Mouse (Mus musculus): Measurements from ENCODE around the gene C1qb. TPM values are rescaled to one million over a fixed set of nuclear protein-coding genes. Genes with fewer than 3 reads are reported as not detected.

C1qb gene
- 62.3 and 62.8 TPM in 2 replicates for polyA plus RNA-seq (2014; fragmentation: Nextera tagmentation; extraction: Ambion mirVana)

GRCm38 (mm10) chr4:136886101-136886500 lies at the start of gene C1qb:
Gene C1qb, minus strand, starts transcription at chr4:136886187.
- no peak within 1 kb of the TSS for H3K27ac ChIP-seq (ENCODE audit: low read depth)
- H3K4me2 ChIP-seq (ENCODE audit: low read length): no peak within 1 kb of the TSS
- H3K4me1 ChIP-seq (replicated peaks; ENCODE audit: control insufficient read depth, insufficient read depth, low read length): no peaks in the 10 kb centered on the region
- DNase-seq (ENCODE audit: low spot score) (no peak), ATAC-seq (replicated peaks; ENCODE audit: low FRiP score, low TSS enrichment, low read depth) (no peak)
- no peak within 1 kb of the TSS for H3K4me3 ChIP-seq (ENCODE audit: low read depth, low read length)
- H3K9ac ChIP-seq (ENCODE audit: low read length): no peak within 1 kb of the TSS
- H3K27me3 ChIP-seq (replicated peaks; ENCODE audit: control insufficient read depth, insufficient read depth, low read length): no peaks in the 10 kb centered on the region
- H3K36me3 ChIP-seq (ENCODE audit: control insufficient read depth, insufficient read depth, low read length): no peaks in the 10 kb centered on the region
- H3K9me3 ChIP-seq (ENCODE audit: control insufficient read depth, low read length): no peaks in the 10 kb centered on the region
- 68% methylated on average over 7 of the region's 7 CpGs for WGBS

- Histone ChIP-seq H3K27me3 (replicated peaks; ENCODE audit: control insufficient read depth, insufficient read depth, low read length) (no peaks in the 10 kb centered on the region), H3K4me2 (ENCODE audit: low read length) (no peak overlapping the region), H3K4me3 (ENCODE audit: low read depth, low read length) (no peak overlapping the region), H3K4me1 (replicated peaks; ENCODE audit: control insufficient read depth, insufficient read depth, low read length) (no peaks in the 10 kb centered on the region), H3K36me3 (ENCODE audit: control insufficient read depth, insufficient read depth, low read length) (no peaks in the 10 kb centered on the region), H3K27ac (ENCODE audit: low read depth) (no peak overlapping the region), H3K9ac (ENCODE audit: low read length) (no peak overlapping the region), H3K9me3 (ENCODE audit: control insufficient read depth, low read length) (no peaks in the 10 kb centered on the region)
- no peak for ATAC-seq (replicated peaks; ENCODE audit: low FRiP score, low TSS enrichment, low read depth)
- WGBS: 50% methylated on average over 18 of the region's 18 CpGs
- DNase-seq (ENCODE audit: low spot score): no peak
Measured at GRCm38 (mm10) chr4:136934746-136935613, 49.0 kb upstream of the C1qb start.

GRCm38 (mm10) chr4:136930474-136930873 lies 44.5 kb upstream of the C1qb start:
- H3K9me3 ChIP-seq (ENCODE audit: control insufficient read depth, low read length): no peaks in the 10 kb centered on the region
- no peak for DNase-seq (ENCODE audit: low spot score)
- peaks cover 8% of the 10 kb centered on the region; the same call in 1 of the 2 replicates for H3K27me3 ChIP-seq (replicated peaks; ENCODE audit: control insufficient read depth, insufficient read depth, low read length)
- 86% methylated on average over 8 of the region's 8 CpGs for WGBS
- H3K4me1 ChIP-seq (replicated peaks; ENCODE audit: control insufficient read depth, insufficient read depth, low read length): no peaks in the 10 kb centered on the region
- no peak overlapping the region for H3K4me3 ChIP-seq (ENCODE audit: low read depth, low read length)
- H3K27ac ChIP-seq (ENCODE audit: low read depth): no peak overlapping the region
- no peak overlapping the region for H3K4me2 ChIP-seq (ENCODE audit: low read length)
- no peak overlapping the region for H3K9ac ChIP-seq (ENCODE audit: low read length)
- H3K36me3 ChIP-seq (ENCODE audit: control insufficient read depth, insufficient read depth, low read length): no peaks in the 10 kb centered on the region
- no peak for ATAC-seq (replicated peaks; ENCODE audit: low FRiP score, low TSS enrichment, low read depth)

GRCm38 (mm10) chr4:136928928-136929327 lies 42.9 kb upstream of the C1qb start:
- Histone ChIP-seq H3K9ac (ENCODE audit: low read length) (no peak overlapping the region), H3K36me3 (ENCODE audit: control insufficient read depth, insufficient read depth, low read length) (no peaks in the 10 kb centered on the region), H3K27ac (ENCODE audit: low read depth) (no peak overlapping the region), H3K4me2 (ENCODE audit: low read length) (no peak overlapping the region), H3K4me1 (replicated peaks; ENCODE audit: control insufficient read depth, insufficient read depth, low read length) (no peaks in the 10 kb centered on the region), H3K9me3 (ENCODE audit: control insufficient read depth, low read length) (no peaks in the 10 kb centered on the region), H3K27me3 (replicated peaks; ENCODE audit: control insufficient read depth, insufficient read depth, low read length) (peaks cover 8% of the 10 kb centered on the region; the same call in 1 of the 2 replicates), H3K4me3 (ENCODE audit: low read depth, low read length) (no peak overlapping the region)
- WGBS: 10% methylated on average over 5 of the region's 5 CpGs
- ATAC-seq (replicated peaks; ENCODE audit: low FRiP score, low TSS enrichment, low read depth) (no peak), DNase-seq (ENCODE audit: low spot score) (no peak)

GRCm38 (mm10) chr4:136925804-136926203 lies 39.8 kb upstream of the C1qb start:
- Histone ChIP-seq H3K4me2 (ENCODE audit: low read length) (no peak overlapping the region), H3K9ac (ENCODE audit: low read length) (no peak overlapping the region), H3K27me3 (replicated peaks; ENCODE audit: control insufficient read depth, insufficient read depth, low read length) (peaks cover 8% of the 10 kb centered on the region; the same call in 1 of the 2 replicates), H3K36me3 (ENCODE audit: control insufficient read depth, insufficient read depth, low read length) (no peaks in the 10 kb centered on the region), H3K9me3 (ENCODE audit: control insufficient read depth, low read length) (no peaks in the 10 kb centered on the region), H3K27ac (ENCODE audit: low read depth) (no peak overlapping the region), H3K4me1 (replicated peaks; ENCODE audit: control insufficient read depth, insufficient read depth, low read length) (no peaks in the 10 kb centered on the region), H3K4me3 (ENCODE audit: low read depth, low read length) (no peak overlapping the region)
- ATAC-seq (replicated peaks; ENCODE audit: low FRiP score, low TSS enrichment, low read depth) (no peak), DNase-seq (ENCODE audit: low spot score) (no peak)
- 27% methylated on average over 15 of the region's 15 CpGs for WGBS

GRCm38 (mm10) chr4:136924529-136924928 lies 38.5 kb upstream of the C1qb start:
- Histone ChIP-seq H3K36me3 (ENCODE audit: control insufficient read depth, insufficient read depth, low read length) (no peaks in the 10 kb centered on the region), H3K4me3 (ENCODE audit: low read depth, low read length) (no peak overlapping the region), H3K4me2 (ENCODE audit: low read length) (no peak overlapping the region), H3K4me1 (replicated peaks; ENCODE audit: control insufficient read depth, insufficient read depth, low read length) (no peaks in the 10 kb centered on the region), H3K9ac (ENCODE audit: low read length) (no peak overlapping the region), H3K9me3 (ENCODE audit: control insufficient read depth, low read length) (no peaks in the 10 kb centered on the region), H3K27ac (ENCODE audit: low read depth) (no peak overlapping the region), H3K27me3 (replicated peaks; ENCODE audit: control insufficient read depth, insufficient read depth, low read length) (peaks cover 8% of the 10 kb centered on the region; the same call in 1 of the 2 replicates)
- 6% methylated on average over 6 of the region's 6 CpGs for WGBS
- ATAC-seq (replicated peaks; ENCODE audit: low FRiP score, low TSS enrichment, low read depth): no peak
- DNase-seq (ENCODE audit: low spot score): peak; percentile 99

- no peak for DNase-seq (ENCODE audit: low spot score)
- H3K9ac ChIP-seq (ENCODE audit: low read length): no peak overlapping the region
- no peak overlapping the region for H3K27ac ChIP-seq (ENCODE audit: low read depth)
- no peaks in the 10 kb centered on the region for H3K4me1 ChIP-seq (replicated peaks; ENCODE audit: control insufficient read depth, insufficient read depth, low read length)
- WGBS: 74% methylated on average over 3 of the region's 3 CpGs
- H3K4me2 ChIP-seq (ENCODE audit: low read length): no peak overlapping the region
- H3K36me3 ChIP-seq (ENCODE audit: control insufficient read depth, insufficient read depth, low read length): no peaks in the 10 kb centered on the region
- H3K27me3 ChIP-seq (replicated peaks; ENCODE audit: control insufficient read depth, insufficient read depth, low read length): no peaks in the 10 kb centered on the region
- H3K4me3 ChIP-seq (ENCODE audit: low read depth, low read length): no peak overlapping the region
- H3K9me3 ChIP-seq (ENCODE audit: control insufficient read depth, low read length): no peaks in the 10 kb centered on the region
- ATAC-seq (replicated peaks; ENCODE audit: low FRiP score, low TSS enrichment, low read depth): no peak
Measured at GRCm38 (mm10) chr4:136919526-136919925, 33.5 kb upstream of the C1qb start.

- Histone ChIP-seq H3K9ac (ENCODE audit: low read length) (no peak overlapping the region), H3K27me3 (replicated peaks; ENCODE audit: control insufficient read depth, insufficient read depth, low read length) (no peaks in the 10 kb centered on the region), H3K4me1 (replicated peaks; ENCODE audit: control insufficient read depth, insufficient read depth, low read length) (no peaks in the 10 kb centered on the region), H3K27ac (ENCODE audit: low read depth) (no peak overlapping the region), H3K9me3 (ENCODE audit: control insufficient read depth, low read length) (no peaks in the 10 kb centered on the region), H3K4me2 (ENCODE audit: low read length) (no peak overlapping the region), H3K36me3 (ENCODE audit: control insufficient read depth, insufficient read depth, low read length) (no peaks in the 10 kb centered on the region), H3K4me3 (ENCODE audit: low read depth, low read length) (no peak overlapping the region)
- ATAC-seq (replicated peaks; ENCODE audit: low FRiP score, low TSS enrichment, low read depth) (no peak), DNase-seq (ENCODE audit: low spot score) (no peak)
- 86% methylated on average over 8 of the region's 8 CpGs for WGBS
Measured at GRCm38 (mm10) chr4:136918834-136919233, 32.8 kb upstream of the C1qb start.

GRCm38 (mm10) chr4:136917165-136917524 lies 31.2 kb upstream of the C1qb start:
- DNase-seq (ENCODE audit: low spot score) (no peak), ATAC-seq (replicated peaks; ENCODE audit: low FRiP score, low TSS enrichment, low read depth) (no peak)
- Histone ChIP-seq H3K27ac (ENCODE audit: low read depth) (no peak overlapping the region), H3K4me1 (replicated peaks; ENCODE audit: control insufficient read depth, insufficient read depth, low read length) (no peaks in the 10 kb centered on the region), H3K4me2 (ENCODE audit: low read length) (no peak overlapping the region), H3K27me3 (replicated peaks; ENCODE audit: control insufficient read depth, insufficient read depth, low read length) (peaks cover 9% of the 10 kb centered on the region), H3K4me3 (ENCODE audit: low read depth, low read length) (no peak overlapping the region), H3K36me3 (ENCODE audit: control insufficient read depth, insufficient read depth, low read length) (no peaks in the 10 kb centered on the region), H3K9ac (ENCODE audit: low read length) (no peak overlapping the region), H3K9me3 (ENCODE audit: control insufficient read depth, low read length) (no peaks in the 10 kb centered on the region)
- 25% methylated on average over 7 of the region's 7 CpGs for WGBS
